Mouse (Mus musculus) midbrain, postnatal 0 days (tissue): ENCODE measurements around the gene Ush2a. TPM values are rescaled to one million over a fixed set of nuclear protein-coding genes. Genes with fewer than 3 reads are reported as not detected.

Source experiments
- ATAC-seq: fragments of 200-750 bp; cut with Nextera tagmentation; 2 replicates; pipeline ENCODE4 v1.8.0; 2017; ENCODE audit warnings: moderate number of reproducible peaks, mild to moderate bottlenecking, moderate TSS enrichment, moderate library complexity; ENCODE audit not compliant: low FRiP score
- DNase-seq: peaks from one replicate; pipeline ENCODE4 v3.0.0-alpha.2; 2015; ENCODE audit warnings: low spot score
- H3K27ac ChIP-seq: fragments of 300-500 bp; sonication (generic); 2 replicates; pipeline ENCODE4 v1.5.1; 2014; ENCODE audit warnings: low read depth, mild to moderate bottlenecking, low read length, mixed read lengths
- H3K27me3 ChIP-seq: fragments of 300-500 bp; sonication (generic); 2 replicates; pipeline ENCODE4 v1.6.1; 2014; ENCODE audit warnings: low read length, control low read depth, mixed read lengths; ENCODE audit not compliant: insufficient read depth
- H3K36me3 ChIP-seq: fragments of 300-500 bp; sonication (generic); 2 replicates; pipeline ENCODE4 v1.6.1; 2014; ENCODE audit warnings: low read length, control low read depth, mixed read lengths; ENCODE audit not compliant: insufficient read depth
- H3K4me1 ChIP-seq: fragments of 300-500 bp; sonication (generic); 2 replicates; pipeline ENCODE4 v1.6.1; 2014; ENCODE audit warnings: mild to moderate bottlenecking, control low read depth, antibody characterized with exemption, low read length, mixed read lengths; ENCODE audit not compliant: insufficient read depth
- H3K4me2 ChIP-seq: fragments of 300-500 bp; sonication (generic); 2 replicates; pipeline ENCODE4 v1.6.1; 2014; ENCODE audit warnings: low read depth, mild to moderate bottlenecking, low read length, mixed read lengths; ENCODE audit not compliant: poor library complexity, severe bottlenecking
- H3K4me3 ChIP-seq: fragments of 300-500 bp; sonication (generic); 2 replicates; pipeline ENCODE4 v1.5.1; 2014; ENCODE audit warnings: low read depth, mild to moderate bottlenecking, low read length, moderate library complexity
- H3K9ac ChIP-seq: fragments of 300-500 bp; sonication (generic); replicated peaks from 2 replicates; pipeline ENCODE4 v1.6.1; 2014; ENCODE audit warnings: mild to moderate bottlenecking, low read length, moderate library complexity, mixed read lengths; ENCODE audit not compliant: poor library complexity, severe bottlenecking
- H3K9me3 ChIP-seq: fragments of 300-500 bp; sonication (generic); 2 replicates; pipeline ENCODE4 v1.6.1; 2016; ENCODE audit warnings: low read length, control low read depth
- CTCF ChIP-seq: IDR thresholded peaks from 2 replicates; pipeline ENCODE4 v1.5.1; 2016; ENCODE audit warnings: antibody characterized with exemption, mild to moderate bottlenecking
- WGBS: fragments of 180-500 bp; shearing (Covaris S2); extraction: QIAGEN DNeasy Blood & Tissue Kit; methylation state at CpG from one replicate; pipeline ENCODE4 v1.1.7; 2014; 5-methylcytosine and 5-hydroxymethylcytosine counted together
- polyA plus RNA-seq: library from polyadenylated mRNA; unstranded; fragments of >200 nt; fragmentation: Nextera tagmentation; extraction: Ambion mirVana; gene quantifications from 2 replicates; pipeline ENCODE4 v1.2.1, GENCODE M21; 2015
- total RNA-seq: library from RNA; depleted of rRNA; stranded (reverse); fragments of >200 nt; gene quantifications from 2 replicates; pipeline ENCODE4 v1.2.3, GENCODE M21; 2014

Gene Ush2a
- total and polyA plus RNA-seq, 2 experiments from 2014 or later: 0.10 to 0.38 TPM

GRCm38 (mm10) chr1:188993218-188993617 is 731.4 kb downstream of the Ush2a start:
- TF ChIP-seq CTCF: peak; percentile 79
- WGBS: 27% methylated on average over 4 of the region's 4 CpGs
- peaks cover 42% of the 10 kb centered on the region for H3K36me3 ChIP-seq

GRCm38 (mm10) chr1:188997921-188998320 is 736.1 kb downstream of the Ush2a start:
- Histone ChIP-seq H3K27ac (no peak overlapping the region), H3K4me3 (no peak overlapping the region), H3K4me2 (no peak overlapping the region), H3K4me1 (no peaks in the 10 kb centered on the region), H3K9me3 (no peaks in the 10 kb centered on the region), H3K36me3 (peaks cover 30% of the 10 kb centered on the region), H3K9ac (no peak overlapping the region), H3K27me3 (no peaks in the 10 kb centered on the region)
- DNase-seq (no peak), ATAC-seq (no peak)
- no peak for TF ChIP-seq CTCF
- 92% methylated on average over 3 of the region's 3 CpGs for WGBS

More at GRCm38 (mm10) chr1:188993218-188993617, 731.4 kb downstream of the Ush2a start:
- Histone ChIP-seq H3K9ac (no peak overlapping the region), H3K4me3 (no peak overlapping the region), H3K9me3 (no peaks in the 10 kb centered on the region), H3K27me3 (no peaks in the 10 kb centered on the region), H3K4me2 (no peak overlapping the region), H3K27ac (no peak overlapping the region), H3K4me1 (no peaks in the 10 kb centered on the region)
- DNase-seq (peak; percentile 67), ATAC-seq (no peak)

- Histone ChIP-seq H3K27me3 (no peaks in the 10 kb centered on the region), H3K4me2 (no peak overlapping the region), H3K9me3 (no peaks in the 10 kb centered on the region), H3K36me3 (peaks cover 24% of the 10 kb centered on the region), H3K27ac (no peak overlapping the region), H3K9ac (no peak overlapping the region), H3K4me3 (no peak overlapping the region), H3K4me1 (no peaks in the 10 kb centered on the region)
- 92% methylated on average over 10 of the region's 10 CpGs for WGBS
- TF ChIP-seq CTCF: no peak
- DNase-seq: no peak
- ATAC-seq: no peak
Measured at GRCm38 (mm10) chr1:188999981-189000380, 738.2 kb downstream of the Ush2a start.

GRCm38 (mm10) chr1:189001815-189002214 is 740.0 kb downstream of the Ush2a start:
- ATAC-seq (no peak), DNase-seq (no peak)
- H3K4me2 ChIP-seq: no peak overlapping the region
- H3K27ac ChIP-seq: no peak overlapping the region
- H3K9ac ChIP-seq: no peak overlapping the region
- no peaks in the 10 kb centered on the region for H3K27me3 ChIP-seq
- H3K9me3 ChIP-seq: no peaks in the 10 kb centered on the region
- no peak for TF ChIP-seq CTCF
- peaks cover 14% of the 10 kb centered on the region for H3K36me3 ChIP-seq
- H3K4me1 ChIP-seq: peaks cover 8% of the 10 kb centered on the region
- WGBS: 94% methylated on average over 12 of the region's 12 CpGs
- no peak overlapping the region for H3K4me3 ChIP-seq

- 100% methylated on average over 1 of the region's 1 CpGs for WGBS
- H3K27me3 ChIP-seq: no peaks in the 10 kb centered on the region
- H3K4me1 ChIP-seq: peaks cover 9% of the 10 kb centered on the region
Measured at GRCm38 (mm10) chr1:189004774-189005173, 743.0 kb downstream of the Ush2a start.

GRCm38 (mm10) chr1:189006267-189006666 is 744.4 kb downstream of the Ush2a start:
- Histone ChIP-seq H3K9me3 (no peaks in the 10 kb centered on the region), H3K4me2 (peak overlapping the region; percentile 93), H3K9ac (no peak overlapping the region), H3K4me1 (peaks cover 9% of the 10 kb centered on the region), H3K4me3 (peak overlapping the region; percentile 94; the same call in 1 of the 2 replicates), H3K36me3 (no peaks in the 10 kb centered on the region), H3K27me3 (no peaks in the 10 kb centered on the region), H3K27ac (no peak overlapping the region)
- TF ChIP-seq CTCF: no peak
- no peak for DNase-seq
- WGBS: 72% methylated on average over 5 of the region's 5 CpGs
- ATAC-seq: no peak

More at GRCm38 (mm10) chr1:189004774-189005173, 743.0 kb downstream of the Ush2a start:
- Histone ChIP-seq H3K36me3 (peaks cover 4% of the 10 kb centered on the region), H3K27ac (no peak overlapping the region), H3K4me2 (no peak overlapping the region), H3K9me3 (no peaks in the 10 kb centered on the region), H3K9ac (no peak overlapping the region), H3K4me3 (no peak overlapping the region)
- no peak for ATAC-seq
- TF ChIP-seq CTCF: no peak
- no peak for DNase-seq
